Comparison of ENCODE assay signal across 21 mouse cellular contexts in genomic region chr6:128755402-128755763, GRCm38 (mm10). TPM values are rescaled to one million over a fixed set of nuclear protein-coding genes. Genes with fewer than 3 reads are reported as not detected.
DNase-seq lines count a peak whose midpoint lies in the region; ATAC-seq and TF ChIP-seq lines count a peak whose summit lies in the region.
"Not testable (repeated sequence)": the region's sequence is repeated elsewhere in the genome, so short reads cannot be mapped to it uniquely, and the experiment has no call there.
"Had no signal": no experiment of that assay in that cellular context is flagged by ENCODE, and none has a peak within 500 bp of the region (broad histone marks: within the 10 kb centered on the region; RNA-seq: fewer than 3 reads in every experiment).

No protein-coding gene starts in this region.

- 32% methylated on average over 4 of the region's 4 CpGs for WGBS in intestine, embryonic 14.5 days
- 26% methylated on average over 4 of the region's 4 CpGs for WGBS in intestine, embryonic 16.5 days
- 9% methylated on average over 4 of the region's 4 CpGs for WGBS in liver, adult 2 months
- 30% methylated on average over 4 of the region's 4 CpGs for WGBS in liver, embryonic 14.5 days (ENCODE audit: insufficient replicate concordance)
- WGBS in liver, embryonic 16.5 days (ENCODE audit: insufficient replicate concordance) = 28% methylated on average over 4 of the region's 4 CpGs
- WGBS in small intestine, adult 2 months = 17% methylated on average over 4 of the region's 4 CpGs

- H3K4me1 ChIP-seq in intestine, embryonic 14.5 days (replicated peaks; ENCODE audit: control insufficient read depth, insufficient read depth, low read length); intestine, embryonic 16.5 days (ENCODE audit: control insufficient read depth, insufficient read depth, low read length); liver, embryonic 14.5 days (replicated peaks; ENCODE audit: control insufficient read depth in 2 of 2, insufficient read depth in 2 of 2, low read length in 1 of 2); liver, embryonic 16.5 days (ENCODE audit: control insufficient read depth, low read depth, low read length); small intestine, adult 2 months (ENCODE audit: control insufficient read depth, insufficient read depth, insufficient read length, low read length): not testable (repeated sequence)
- H3K4me1 ChIP-seq in liver, adult 2 months (ENCODE audit: control insufficient read depth, insufficient read depth, low read length) = peaks cover 12% of the 10 kb centered on the region; the same call in 1 of the 2 replicates

- not testable (repeated sequence) for TF ChIP-seq POLR2A in liver, adult 2 months (IDR thresholded peaks at IDR 0.05; ENCODE audit: extremely low read depth, insufficient read depth, low read length); small intestine, adult 2 months (IDR thresholded peaks at IDR 0.05; ENCODE audit: low read depth, low read length)

- TF ChIP-seq EP300 in liver, embryonic 14.5 days (IDR thresholded peaks at IDR 0.05; ENCODE audit: low read depth) = not testable (repeated sequence)

- not testable (repeated sequence) for H3K9me3 ChIP-seq in intestine, embryonic 14.5 days (ENCODE audit: control insufficient read depth, low read length); intestine, embryonic 16.5 days (ENCODE audit: control insufficient read depth, low read length); liver, embryonic 14.5 days (ENCODE audit: control insufficient read depth, low read length); liver, embryonic 16.5 days (replicated peaks; ENCODE audit: control insufficient read depth, low read length)

- H3K27me3 ChIP-seq in intestine, embryonic 14.5 days (replicated peaks; ENCODE audit: control insufficient read depth, insufficient read depth, low read length); intestine, embryonic 16.5 days (replicated peaks; ENCODE audit: control insufficient read depth, insufficient read depth, low read length); liver, adult 2 months (ENCODE audit: control insufficient read depth, insufficient read depth, low read length); liver, embryonic 14.5 days (ENCODE audit: control insufficient read depth, insufficient read depth, low read length); liver, embryonic 16.5 days (ENCODE audit: control insufficient read depth, insufficient read depth, low read depth, low read length); small intestine, adult 2 months (ENCODE audit: control insufficient read depth, insufficient read depth, low read length): not testable (repeated sequence)

- not testable (repeated sequence) for H3K27ac ChIP-seq in intestine, embryonic 14.5 days (ENCODE audit: low read depth); intestine, embryonic 16.5 days (ENCODE audit: low read length); liver, embryonic 14.5 days
- peak overlapping the region; percentile 86 for H3K27ac ChIP-seq in liver, adult 2 months (replicated peaks; ENCODE audit: insufficient read depth, low read depth, low read length)
- H3K27ac ChIP-seq in liver, embryonic 16.5 days (ENCODE audit: low read length) = 0 out of 2 replicates have a peak overlapping the region, but pooled peaks have one; percentile 4
- H3K27ac ChIP-seq in small intestine, adult 2 months (ENCODE audit: insufficient read depth, low read depth, low read length) = peak overlapping the region; percentile 97

- not testable (repeated sequence) for H3K4me2 ChIP-seq in intestine, embryonic 14.5 days (ENCODE audit: low read length); intestine, embryonic 16.5 days (ENCODE audit: low read depth, low read length); liver, embryonic 14.5 days (ENCODE audit: low read depth); liver, embryonic 16.5 days (ENCODE audit: low read depth, low read length)

- H3K4me3 ChIP-seq in intestine, embryonic 14.5 days (ENCODE audit: low read depth, low read length); intestine, embryonic 16.5 days (ENCODE audit: low read length); liver, embryonic 14.5 days (ENCODE audit: insufficient read depth in 1 of 2, low read depth in 2 of 2, low read length in 2 of 2); liver, embryonic 16.5 days (ENCODE audit: low read depth, low read length): not testable (repeated sequence)
- H3K4me3 ChIP-seq in liver, adult 2 months (ENCODE audit: insufficient read depth, low read depth, low read length) = peak overlapping the region; percentile 35; the same call in 1 of the 2 replicates
- peak overlapping the region; percentile 31 for H3K4me3 ChIP-seq in small intestine, adult 2 months (ENCODE audit: low read depth, low read length)

- not testable (repeated sequence) for H3K36me3 ChIP-seq in intestine, embryonic 14.5 days (ENCODE audit: control insufficient read depth, insufficient read depth, low read length); intestine, embryonic 16.5 days (ENCODE audit: control insufficient read depth, insufficient read depth, low read length); liver, adult 2 months (ENCODE audit: control insufficient read depth, insufficient read depth, low read length); liver, embryonic 14.5 days (replicated peaks; ENCODE audit: control insufficient read depth, insufficient read depth, low read depth); liver, embryonic 16.5 days (ENCODE audit: control insufficient read depth, insufficient read depth); small intestine, adult 2 months (ENCODE audit: control insufficient read depth, insufficient read depth, low read length)

- peak; percentile 1; the same call in 1 of the 2 replicates for ATAC-seq in intestine, embryonic 14.5 days (replicated peaks; ENCODE audit: low FRiP score, low TSS enrichment, low read depth)
- ATAC-seq in intestine, embryonic 16.5 days = peak; percentile 19
- ATAC-seq in liver, embryonic 14.5 days (ENCODE audit: insufficient read depth) = 0 out of 2 replicates have a peak, but pooled peaks have one; percentile 4
- ATAC-seq in liver, embryonic 16.5 days (ENCODE audit: low read depth) = peak; percentile 12; the same call in 1 of the 2 replicates

- TF ChIP-seq CTCF in liver, adult 2 months (IDR thresholded peaks at IDR 0.05; ENCODE audit: low read depth, low read length); liver, embryonic 14.5 days (IDR thresholded peaks at IDR 0.05; ENCODE audit: low read depth); small intestine, adult 2 months (IDR thresholded peaks at IDR 0.05; ENCODE audit: extremely low read depth, insufficient read length, insufficient replicate concordance, low read depth, low read length): not testable (repeated sequence)

- DNase-seq in intestine, embryonic 14.5 days (ENCODE audit: low spot score); liver, embryonic 14.5 days (ENCODE audit: low read depth in 3 of 3, low spot score in 3 of 3): not testable (repeated sequence)
- DNase-seq in liver, adult 2 months (ENCODE audit: extremely low read depth, low read depth, low spot score) = peak; percentile 90

- H3K79me2 ChIP-seq in liver, adult 2 months (ENCODE audit: control insufficient read depth, insufficient read depth, low read length) = not testable (repeated sequence)

- H3K9ac ChIP-seq in intestine, embryonic 14.5 days (ENCODE audit: low read length); intestine, embryonic 16.5 days (ENCODE audit: low read depth, low read length); liver, adult 2 months (ENCODE audit: low read depth, low read length); liver, embryonic 14.5 days (replicated peaks); liver, embryonic 16.5 days (ENCODE audit: low read depth, low read length): not testable (repeated sequence)

RNA-seq across cellular contexts. Expression of gene Klrb1, which starts 32.5 kb away (rescaled TPM):
- not detected in 2 replicates for polyA plus RNA-seq in intestine, embryonic 14.5 days (2014; fragmentation: Nextera tagmentation; extraction: Ambion mirVana)
- not detected in 2 replicates for polyA plus RNA-seq in intestine, embryonic 16.5 days (2015; fragmentation: Nextera tagmentation; extraction: Ambion mirVana)
- not detected in 2 replicates for total RNA-seq in liver, adult 2 months (2014; rRNA removed)
- polyA plus RNA-seq in liver, adult 2 months (2012; rRNA removed) = not detected in 2 replicates
- not detected in 2 replicates for polyA plus RNA-seq in liver, embryonic 14.5 days (2012; rRNA removed)
- polyA plus RNA-seq in liver, embryonic 14.5 days (2014; fragmentation: Nextera tagmentation; extraction: Ambion mirVana) = not detected in 2 replicates
- not detected in 2 replicates for polyA plus RNA-seq in liver, embryonic 16.5 days (2015; fragmentation: Nextera tagmentation; extraction: Ambion mirVana)
- not detected in 2 replicates for polyA plus RNA-seq in small intestine, adult 2 months (2012; rRNA removed)
- total RNA-seq: adrenal gland, adult 2 months; adrenal gland, postnatal 10 days; adrenal gland, postnatal 25 days; adrenal gland, postnatal 4 days; ES-E14; MEL had no signal
- polyA plus RNA-seq: adrenal gland, adult 2 months; C2C12; cerebellum, adult 2 months; cortical plate, adult 2 months; embryonic facial prominence, embryonic 10.5 days; embryonic facial prominence, embryonic 12.5 days; embryonic facial prominence, embryonic 14.5 days; forebrain, embryonic 11.5 days; forebrain, embryonic 13.5 days; forebrain, embryonic 15.5 days had no signal

RNA-seq across cellular contexts. Expression of gene Klrb1c, which starts 33.6 kb away (rescaled TPM):
- 0.20 and 0.26 TPM in 2 replicates for polyA plus RNA-seq in intestine, embryonic 14.5 days (2014; fragmentation: Nextera tagmentation; extraction: Ambion mirVana)
- 0.13 and 0.38 TPM in 2 replicates for polyA plus RNA-seq in intestine, embryonic 16.5 days (2015; fragmentation: Nextera tagmentation; extraction: Ambion mirVana)
- 0.74 and 1.1 TPM in 2 replicates for total RNA-seq in liver, adult 2 months (2014; rRNA removed)
- 0.13 and 0.17 TPM in 2 replicates for polyA plus RNA-seq in liver, adult 2 months (2012; rRNA removed)
- 0.04 and 0.09 TPM in 2 replicates for polyA plus RNA-seq in liver, embryonic 14.5 days (2012; rRNA removed)
- 0.09 and 0.25 TPM in 2 replicates for polyA plus RNA-seq in liver, embryonic 14.5 days (2014; fragmentation: Nextera tagmentation; extraction: Ambion mirVana)
- polyA plus RNA-seq in liver, embryonic 16.5 days (2015; fragmentation: Nextera tagmentation; extraction: Ambion mirVana) = 0.61 and 0.78 TPM in 2 replicates
- not detected in 2 replicates for polyA plus RNA-seq in small intestine, adult 2 months (2012; rRNA removed)
- total RNA-seq: adrenal gland, postnatal 25 days; MEL had no signal
- polyA plus RNA-seq: C2C12; cerebellum, adult 2 months; embryonic facial prominence, embryonic 10.5 days; embryonic facial prominence, embryonic 12.5 days; embryonic facial prominence, embryonic 14.5 days; forebrain, embryonic 11.5 days; forebrain, embryonic 13.5 days; forebrain, embryonic 15.5 days had no signal
